In the genomic region with DNA sequence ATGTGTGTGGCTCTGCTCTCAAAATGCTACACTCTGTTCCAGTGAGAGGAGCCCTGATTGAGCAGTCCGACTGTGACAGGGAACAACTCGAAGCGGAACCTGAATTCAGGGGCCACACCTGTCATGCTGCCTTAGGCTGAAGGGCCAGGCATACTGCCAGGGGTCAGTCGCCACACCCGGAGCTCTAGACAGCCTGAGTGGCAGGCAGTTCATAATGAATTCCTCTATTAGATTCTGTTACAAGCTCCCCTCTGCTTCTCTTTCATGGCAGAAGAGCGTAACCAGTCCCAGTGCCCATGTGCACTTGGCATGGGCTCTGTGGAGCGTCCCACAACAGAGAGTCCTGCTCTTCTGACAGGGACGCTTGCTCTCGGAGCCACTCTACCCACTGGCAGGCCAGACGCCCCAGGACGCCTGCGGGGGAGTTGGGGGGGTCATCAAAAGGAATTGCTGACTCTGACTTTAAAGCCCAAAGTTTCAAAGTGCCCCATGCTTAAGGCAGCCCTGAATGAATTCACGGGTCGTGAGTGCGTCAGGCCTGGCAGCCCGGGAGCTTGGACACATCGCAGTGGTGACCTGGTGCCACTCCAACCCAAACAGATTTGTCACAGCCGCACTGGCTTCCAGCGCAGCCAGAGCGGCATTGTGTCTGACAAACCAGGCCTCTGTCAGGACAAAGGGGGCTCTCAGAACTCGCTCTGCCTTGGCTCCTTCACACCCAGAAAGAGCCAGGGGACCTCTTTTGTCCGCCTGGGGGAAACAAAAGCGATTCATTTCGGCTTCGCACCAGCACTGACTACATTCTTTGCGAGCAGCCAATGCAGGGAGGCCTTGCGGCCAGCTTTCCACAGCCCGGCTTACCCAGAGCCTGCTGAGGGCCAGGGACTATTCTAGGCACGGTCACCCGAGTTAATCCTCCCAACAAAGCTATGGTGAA, we compare ENCODE assay signal across 8 mouse cellular contexts.
A peak's percentile ranks its signal among the peaks of the same experiment; 100 is the strongest.
DNase-seq lines count a peak whose midpoint lies in the region; ATAC-seq and TF ChIP-seq lines count a peak whose summit lies in the region.

No protein-coding gene starts in this region.

- H3K27ac ChIP-seq in ES-Bruce4 (ENCODE audit: insufficient read depth, low read length) = no peak overlapping the region
- peak overlapping the region; percentile 78 for H3K27ac ChIP-seq in hindbrain, embryonic 13.5 days
- peak overlapping the region; percentile 65 for H3K27ac ChIP-seq in neural tube, embryonic 12.5 days
- H3K27ac ChIP-seq in liver, embryonic 11.5 days (ENCODE audit: low read depth, low read length) = no peak overlapping the region

- no peaks in the 10 kb centered on the region for H3K27me3 ChIP-seq in ES-Bruce4 (ENCODE audit: control insufficient read depth, insufficient read depth, low read length, poor library complexity, severe bottlenecking)
- H3K27me3 ChIP-seq in hindbrain, embryonic 13.5 days = no peaks in the 10 kb centered on the region
- no peaks in the 10 kb centered on the region for H3K27me3 ChIP-seq in neural tube, embryonic 12.5 days (replicated peaks)
- 0 out of 2 replicates have a peak, but pooled peaks cover 4% of the 10 kb centered on the region for H3K27me3 ChIP-seq in liver, embryonic 11.5 days (replicated peaks; ENCODE audit: control insufficient read depth, insufficient read depth, low read length)

- TF ChIP-seq EP300 in ES-Bruce4 (IDR thresholded peaks at IDR 0.05; ENCODE audit: insufficient read depth, low read depth, low read length) = no peak

- 6% methylated on average over 30 of the region's 30 CpGs for WGBS in hindbrain, embryonic 13.5 days
- WGBS in neural tube, embryonic 12.5 days = 11% methylated on average over 30 of the region's 30 CpGs
- 53% methylated on average over 30 of the region's 30 CpGs for WGBS in liver, embryonic 11.5 days

- TF ChIP-seq POLR2A in ES-Bruce4 (IDR thresholded peaks at IDR 0.05; ENCODE audit: insufficient read depth, low read length) = no peak

- peak overlapping the region; percentile 16 for H3K4me3 ChIP-seq in ES-Bruce4 (ENCODE audit: low read depth, low read length)
- no peak overlapping the region for H3K4me3 ChIP-seq in hindbrain, embryonic 13.5 days
- H3K4me3 ChIP-seq in neural tube, embryonic 12.5 days = no peak overlapping the region
- H3K4me3 ChIP-seq in liver, embryonic 11.5 days (ENCODE audit: low read depth, low read length) = no peak overlapping the region

- peak; percentile 89 for ATAC-seq in hindbrain, embryonic 13.5 days (ENCODE audit: low FRiP score)
- ATAC-seq in neural tube, embryonic 12.5 days (ENCODE audit: low FRiP score, low read depth) = peak; percentile 91
- ATAC-seq in liver, embryonic 11.5 days (replicated peaks; ENCODE audit: low FRiP score) = no peak
- no peak for ATAC-seq in megakaryocyte progenitor cell, adult 5-6 weeks (replicated peaks; ENCODE audit: poor library complexity)

- no peaks in the 10 kb centered on the region for H3K36me3 ChIP-seq in ES-Bruce4 (ENCODE audit: control insufficient read depth, insufficient read depth, low read length, poor library complexity, severe bottlenecking)
- H3K36me3 ChIP-seq in hindbrain, embryonic 13.5 days = no peaks in the 10 kb centered on the region
- H3K36me3 ChIP-seq in neural tube, embryonic 12.5 days = no peaks in the 10 kb centered on the region
- no peaks in the 10 kb centered on the region for H3K36me3 ChIP-seq in liver, embryonic 11.5 days (ENCODE audit: control insufficient read depth, insufficient read depth, low read length)

- H3K4me1 ChIP-seq in ES-Bruce4 (ENCODE audit: control insufficient read depth, insufficient read depth, low read length) = no peaks in the 10 kb centered on the region
- H3K4me1 ChIP-seq in hindbrain, embryonic 13.5 days (replicated peaks) = peaks cover 39% of the 10 kb centered on the region
- H3K4me1 ChIP-seq in neural tube, embryonic 12.5 days = peaks cover 31% of the 10 kb centered on the region
- no peaks in the 10 kb centered on the region for H3K4me1 ChIP-seq in liver, embryonic 11.5 days (replicated peaks; ENCODE audit: control insufficient read depth, insufficient read depth, low read length)

- no peak for TF ChIP-seq CTCF in ES-Bruce4 (IDR thresholded peaks at IDR 0.05; ENCODE audit: low read depth, low read length)

- peak overlapping the region; percentile 17; the same call in 1 of the 2 replicates for H3K4me2 ChIP-seq in hindbrain, embryonic 13.5 days
- H3K4me2 ChIP-seq in neural tube, embryonic 12.5 days (replicated peaks) = peak overlapping the region; percentile 27; the same call in 1 of the 2 replicates
- H3K4me2 ChIP-seq in liver, embryonic 11.5 days = no peak overlapping the region

- peak overlapping the region; percentile 1; the same call in 1 of the 2 replicates for H3K9ac ChIP-seq in ES-Bruce4 (ENCODE audit: low read depth, poor library complexity, severe bottlenecking)
- H3K9ac ChIP-seq in hindbrain, embryonic 13.5 days = peak overlapping the region; percentile 43; the same call in 1 of the 2 replicates
- 0 out of 2 replicates have a peak overlapping the region, but pooled peaks have one; percentile 22 for H3K9ac ChIP-seq in neural tube, embryonic 12.5 days
- no peak overlapping the region for H3K9ac ChIP-seq in liver, embryonic 11.5 days (ENCODE audit: low read depth, low read length)

- DNase-seq in cerebellum, postnatal 36 days = peak; percentile 56 to 57
- DNase-seq in frontal cortex, postnatal 36 days (ENCODE audit: low spot score in 2 of 2) = peak; percentile 48 to 68
- peak; percentile 83 for DNase-seq in left cerebral cortex, postnatal 4 days
- no peak for DNase-seq in liver, embryonic 11.5 days (ENCODE audit: low spot score)

- no peaks in the 10 kb centered on the region for H3K9me3 ChIP-seq in ES-Bruce4 (replicated peaks; ENCODE audit: control insufficient read depth, insufficient read depth, low read length, poor library complexity, severe bottlenecking)
- no peaks in the 10 kb centered on the region for H3K9me3 ChIP-seq in hindbrain, embryonic 13.5 days
- H3K9me3 ChIP-seq in neural tube, embryonic 12.5 days = no peaks in the 10 kb centered on the region
- no peaks in the 10 kb centered on the region for H3K9me3 ChIP-seq in liver, embryonic 11.5 days (ENCODE audit: control insufficient read depth, low read length)

- intact Hi-C loops in left cerebral cortex, postnatal 4 days (cut with DNase I) = no loop called here

Comparison
In these comparisons a context has a peak if more than half of its experiments do, and no peak if none do; other contexts are left out.
1. H3K27ac ChIP-seq: peak in hindbrain, embryonic 13.5 days (single experiment) and neural tube, embryonic 12.5 days (single experiment); none in ES-Bruce4 (single experiment) and liver, embryonic 11.5 days (single experiment).
2. ATAC-seq: peak in hindbrain, embryonic 13.5 days (single experiment) and neural tube, embryonic 12.5 days (single experiment); none in liver, embryonic 11.5 days (single experiment) and megakaryocyte progenitor cell, adult 5-6 weeks (single experiment).